Mouse (Mus musculus) ES-Bruce4 (cell line): Measurements from ENCODE around the gene Antxrl. TPM values are rescaled to one million over a fixed set of nuclear protein-coding genes. Genes with fewer than 3 reads are reported as not detected.

Experiments
- H3K27ac ChIP-seq: 2 replicates; pipeline ENCODE4 v1.5.1; 2012; ENCODE audit warnings: low read length, inconsistent platforms; ENCODE audit not compliant: insufficient read depth
- H3K27me3 ChIP-seq: 2 replicates; pipeline ENCODE4 v1.6.1; 2012; ENCODE audit warnings: mild to moderate bottlenecking, low read length, inconsistent platforms; ENCODE audit not compliant: control insufficient read depth, poor library complexity, insufficient read depth, severe bottlenecking
- H3K36me3 ChIP-seq: 2 replicates; pipeline ENCODE4 v1.6.1; 2012; ENCODE audit warnings: inconsistent platforms, mild to moderate bottlenecking, low read length, moderate library complexity; ENCODE audit not compliant: control insufficient read depth, poor library complexity, insufficient read depth, severe bottlenecking
- H3K4me1 ChIP-seq: one replicate; pipeline ENCODE4 v1.8.1; 2011; ENCODE audit warnings: low read length; ENCODE audit not compliant: control insufficient read depth, insufficient read depth
- H3K4me3 ChIP-seq: 2 replicates; pipeline ENCODE4 v1.5.1; 2011; ENCODE audit warnings: low read depth, mild to moderate bottlenecking, low read length
- H3K9ac ChIP-seq: 2 replicates; pipeline ENCODE4 v1.6.1; 2012; ENCODE audit warnings: low read depth, mild to moderate bottlenecking, inconsistent platforms; ENCODE audit not compliant: poor library complexity, severe bottlenecking
- H3K9me3 ChIP-seq: replicated peaks from 2 replicates; pipeline ENCODE4 v1.6.1; 2012; ENCODE audit warnings: mild to moderate bottlenecking, low read length, inconsistent platforms; ENCODE audit not compliant: control insufficient read depth, poor library complexity, insufficient read depth, severe bottlenecking
- CTCF ChIP-seq: IDR thresholded peaks from one replicate; pipeline ENCODE4 v1.8.1; 2011; ENCODE audit warnings: low read depth, low read length
- EP300 ChIP-seq: IDR thresholded peaks from 2 replicates; pipeline ENCODE4 v1.6.1; 2011; ENCODE audit warnings: low read depth, low read length; ENCODE audit not compliant: insufficient read depth
- POLR2A ChIP-seq: IDR thresholded peaks from one replicate; pipeline ENCODE4 v1.8.1; 2011; ENCODE audit warnings: low read length; ENCODE audit not compliant: insufficient read depth
- polyA plus RNA-seq: library from polyadenylated mRNA; stranded (reverse); fragments of >200 nt; gene quantifications from 2 replicates; pipeline ENCODE4 v1.2.4, GENCODE M21; 2011; ENCODE audit warnings: low read depth; ENCODE audit not compliant: missing spikeins, insufficient read depth, insufficient read length

Gene Antxrl
- polyA plus RNA-seq, 1 experiment, result not detected

GRCm38 (mm10) chr14:34120923-34121351, 68.4 kb downstream of the Antxrl start:
- TF ChIP-seq CTCF (no peak), POLR2A (no peak)
- Histone ChIP-seq H3K27me3 (no peaks in the 10 kb centered on the region), H3K9me3 (no peaks in the 10 kb centered on the region), H3K4me3 (no peak overlapping the region), H3K36me3 (no peaks in the 10 kb centered on the region), H3K9ac (no peak overlapping the region), H3K27ac (no peak overlapping the region), H3K4me1 (no peaks in the 10 kb centered on the region)

GRCm38 (mm10) chr14:34121691-34122090, 69.2 kb downstream of the Antxrl start:
- no peaks in the 10 kb centered on the region for H3K36me3 ChIP-seq
- H3K27me3 ChIP-seq, result no peaks in the 10 kb centered on the region
- no peak for TF ChIP-seq EP300
- no peak for TF ChIP-seq CTCF
- TF ChIP-seq POLR2A, result no peak
- H3K9ac ChIP-seq, result no peak overlapping the region
- no peaks in the 10 kb centered on the region for H3K4me1 ChIP-seq
- H3K4me3 ChIP-seq, result no peak overlapping the region
- no peak overlapping the region for H3K27ac ChIP-seq
- no peaks in the 10 kb centered on the region for H3K9me3 ChIP-seq

Other genes with a start within 250 kb of the Antxrl start
- gene Gdf10, start 129.1 kb upstream of the Antxrl start, polyA plus RNA-seq, result 0.17 TPM in 1 of 2 replicates, not detected in the other
- gene Gdf2, start 111.7 kb upstream of the Antxrl start, polyA plus RNA-seq, result not detected in 2 replicates
- not detected in 2 replicates for gene Rbp3, start 98.7 kb upstream of the Antxrl start, polyA plus RNA-seq
- not detected in 2 replicates for gene Zfp488, start 73.9 kb upstream of the Antxrl start, polyA plus RNA-seq
- not detected in 2 replicates for gene Gm30083, start 37.5 kb upstream of the Antxrl start, polyA plus RNA-seq
- gene Gm5460, start 35.9 kb upstream of the Antxrl start, polyA plus RNA-seq, result not detected in 2 replicates
- 23.3 and 24.6 TPM in 2 replicates for gene Anxa8, start 33.3 kb downstream of the Antxrl start, polyA plus RNA-seq
- not detected in 2 replicates for gene A630023A22Rik, start 50.0 kb downstream of the Antxrl start, polyA plus RNA-seq
- gene Npy4r, start 99.8 kb downstream of the Antxrl start, polyA plus RNA-seq, result not detected in 2 replicates
- 1.1 and 1.3 TPM in 2 replicates for gene Gprin2, start 148.9 kb downstream of the Antxrl start, polyA plus RNA-seq
- gene Syt15, start 166.9 kb downstream of the Antxrl start, polyA plus RNA-seq, result 0.31 TPM in 1 of 2 replicates, not detected in the other